Mouse (Mus musculus): ENCODE measurements around the gene Map3k9.

- no peak for TF ChIP-seq CTCF (IDR thresholded peaks at IDR 0.05; ENCODE audit: low read depth, low read length)
- no peak for TF ChIP-seq POLR2A (IDR thresholded peaks at IDR 0.05; ENCODE audit: extremely low read depth, insufficient read depth, low read length)
Measured at GRCm38 (mm10) chr12:81751116-81751515, 29.9 kb downstream of the Map3k9 start.
